Mouse (Mus musculus) lung, postnatal 0 days (tissue): ENCODE results near the gene Galm. TPM values are rescaled to one million over a fixed set of nuclear protein-coding genes. Genes with fewer than 3 reads are reported as not detected.
A peak's percentile ranks its signal among the peaks of the same experiment; 100 is the strongest.

ENCODE experiments used
- ATAC-seq: fragments of 200-750 bp; cut with Nextera tagmentation; 2 replicates; pipeline ENCODE4 v1.8.0; 2017; ENCODE audit warnings: moderate library complexity
- DNase-seq: peaks from one replicate; pipeline ENCODE4 v3.0.0-alpha.2; 2016; ENCODE audit warnings: low spot score
- H3K27ac ChIP-seq: fragments of 300-500 bp; sonication (generic); 2 replicates; pipeline ENCODE4 v1.5.1; 2014; ENCODE audit warnings: antibody characterized with exemption, mild to moderate bottlenecking, low read length, mixed read lengths
- H3K27me3 ChIP-seq: fragments of 300-500 bp; sonication (generic); replicated peaks from 2 replicates; pipeline ENCODE4 v1.6.1; 2014; ENCODE audit warnings: low read length, mixed read lengths; ENCODE audit not compliant: insufficient read depth
- H3K36me3 ChIP-seq: fragments of 300-500 bp; sonication (generic); 2 replicates; pipeline ENCODE4 v1.6.1; 2014; ENCODE audit warnings: low read length, mixed read lengths; ENCODE audit not compliant: insufficient read depth
- H3K4me1 ChIP-seq: fragments of 300-500 bp; sonication (generic); 2 replicates; pipeline ENCODE4 v1.6.1; 2014; ENCODE audit warnings: antibody characterized with exemption, low read depth, low read length, mixed read lengths; ENCODE audit not compliant: insufficient read depth
- H3K4me2 ChIP-seq: fragments of 300-500 bp; sonication (generic); replicated peaks from 2 replicates; pipeline ENCODE4 v1.6.1; 2014; ENCODE audit warnings: low read depth, mild to moderate bottlenecking, low read length, moderate library complexity, mixed read lengths
- H3K4me3 ChIP-seq: fragments of 300-500 bp; sonication (generic); 2 replicates; pipeline ENCODE4 v1.5.1; 2014; ENCODE audit warnings: low read depth, low read length
- H3K9ac ChIP-seq: fragments of 300-500 bp; sonication (generic); replicated peaks from 2 replicates; pipeline ENCODE4 v1.6.1; 2014; ENCODE audit warnings: low read depth, mild to moderate bottlenecking
- H3K9me3 ChIP-seq: fragments of 300-500 bp; sonication (generic); 2 replicates; pipeline ENCODE4 v1.6.1; 2016; ENCODE audit warnings: low read length, mixed read lengths
- CTCF ChIP-seq: IDR thresholded peaks from 2 replicates; pipeline ENCODE4 v1.5.1; 2016; ENCODE audit warnings: antibody characterized with exemption, mild to moderate bottlenecking
- EP300 ChIP-seq: IDR thresholded peaks from 2 replicates; pipeline ENCODE4 v1.6.1; 2016; ENCODE audit warnings: antibody characterized with exemption, mild to moderate bottlenecking, control low read depth
- WGBS: fragments of 180-500 bp; shearing (Covaris S2); extraction: QIAGEN DNeasy Blood & Tissue Kit; methylation state at CpG from one replicate; pipeline ENCODE4 v1.1.7; 2014; 5-methylcytosine and 5-hydroxymethylcytosine counted together
- polyA plus RNA-seq: library from polyadenylated mRNA; unstranded; fragments of >200 nt; fragmentation: Nextera tagmentation; extraction: Ambion mirVana; gene quantifications from 2 replicates; pipeline ENCODE4 v1.2.1, GENCODE M21; 2015

The Galm gene
- polyA plus RNA-seq, 1 experiment from 2014 or later: 7.5 TPM

DNA sequence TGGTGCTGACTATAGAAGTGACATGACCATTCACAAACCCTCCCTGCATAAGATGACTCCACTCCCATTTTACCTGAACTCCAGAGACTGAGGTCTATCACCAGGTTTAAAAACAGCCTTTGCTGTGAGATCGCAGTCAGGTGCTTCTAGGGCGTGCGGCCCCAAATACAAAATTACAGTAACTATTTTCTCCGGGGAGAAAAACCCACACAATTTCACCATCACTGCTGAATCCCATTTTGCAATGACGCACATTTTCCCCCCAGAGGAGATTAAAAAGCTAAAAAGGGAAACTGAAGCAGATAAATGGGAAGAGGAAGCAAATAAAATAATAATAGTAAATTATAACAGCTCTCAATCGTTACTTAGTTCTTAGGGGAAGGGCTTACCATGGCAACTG is 27.4 kb upstream of the Galm start:
- H3K9ac ChIP-seq: no peak overlapping the region
- no peak overlapping the region for H3K27ac ChIP-seq
- WGBS: 68% methylated on average over 6 of the region's 6 CpGs
- peak; percentile 8 for DNase-seq
- H3K36me3 ChIP-seq: no peaks in the 10 kb centered on the region
- H3K9me3 ChIP-seq: no peaks in the 10 kb centered on the region
- no peak overlapping the region for H3K4me2 ChIP-seq
- no peaks in the 10 kb centered on the region for H3K27me3 ChIP-seq
- no peak for ATAC-seq
- TF ChIP-seq CTCF: no peak
- no peak for TF ChIP-seq EP300
- no peaks in the 10 kb centered on the region; the same call in 1 of the 2 replicates for H3K4me1 ChIP-seq
- H3K4me3 ChIP-seq: no peak overlapping the region

GRCm38 (mm10) chr17:80105348-80105978 is 21.8 kb upstream of the Galm start:
- Histone ChIP-seq H3K36me3 (no peaks in the 10 kb centered on the region), H3K4me2 (no peak overlapping the region), H3K4me1 (no peaks in the 10 kb centered on the region), H3K27me3 (no peaks in the 10 kb centered on the region), H3K4me3 (no peak overlapping the region), H3K9me3 (no peaks in the 10 kb centered on the region), H3K27ac (no peak overlapping the region), H3K9ac (no peak overlapping the region)
- 76% methylated on average over 10 of the region's 10 CpGs for whole genome bisulfite sequencing
- ATAC-seq (no peak), DNase-seq (no peak)
- TF ChIP-seq CTCF (no peak), EP300 (no peak)

GRCm38 (mm10) chr17:80112665-80113305 is 14.5 kb upstream of the Galm start:
- no peak for TF ChIP-seq CTCF
- TF ChIP-seq EP300: no peak
- Histone ChIP-seq H3K4me1 (no peaks in the 10 kb centered on the region), H3K4me3 (no peak overlapping the region), H3K9ac (no peak overlapping the region), H3K27ac (no peak overlapping the region; the same call in 1 of the 2 replicates), H3K27me3 (no peaks in the 10 kb centered on the region), H3K4me2 (no peak overlapping the region), H3K36me3 (no peaks in the 10 kb centered on the region), H3K9me3 (no peaks in the 10 kb centered on the region)
- peak; percentile 84 for ATAC-seq
- 44% methylated on average over 5 of the region's 5 CpGs for WGBS
- DNase-seq: peak; percentile 58

DNA sequence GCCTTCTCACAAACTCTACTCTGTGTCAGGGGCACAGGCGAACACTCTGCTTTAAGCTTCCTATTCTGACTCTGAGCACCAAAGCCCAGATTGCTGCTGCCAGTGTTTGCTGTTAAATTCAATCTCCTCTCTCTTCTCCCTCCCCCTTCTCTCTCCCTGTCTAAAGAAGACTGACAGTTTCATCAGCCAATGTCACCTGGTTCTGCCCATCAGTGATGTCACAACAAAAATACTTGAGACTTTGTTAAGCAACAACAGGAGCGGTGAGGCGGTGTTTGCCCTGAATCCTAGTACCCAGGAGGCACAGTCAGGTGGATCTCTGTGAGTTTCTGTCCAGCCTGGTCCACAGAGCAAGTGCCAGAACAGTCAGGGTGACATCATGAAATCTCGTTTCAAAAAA is 13.8 kb upstream of the Galm start:
- Histone ChIP-seq H3K27me3 (no peaks in the 10 kb centered on the region), H3K27ac (no peak overlapping the region), H3K4me1 (no peaks in the 10 kb centered on the region), H3K36me3 (no peaks in the 10 kb centered on the region), H3K4me3 (no peak overlapping the region), H3K9me3 (no peaks in the 10 kb centered on the region), H3K4me2 (no peak overlapping the region), H3K9ac (no peak overlapping the region)
- 81% methylated on average over 4 of the region's 4 CpGs for WGBS
- no peak for TF ChIP-seq EP300
- no peak for TF ChIP-seq CTCF
- DNase-seq (no peak), ATAC-seq (peak; percentile 35)

- H3K4me1 ChIP-seq: no peaks in the 10 kb centered on the region
- ATAC-seq: no peak
- H3K27me3 ChIP-seq: no peaks in the 10 kb centered on the region
- WGBS: 92% methylated on average over 3 of the region's 3 CpGs
- H3K36me3 ChIP-seq: no peaks in the 10 kb centered on the region
- H3K9me3 ChIP-seq: no peaks in the 10 kb centered on the region
- DNase-seq: no peak
- no peak overlapping the region for H3K27ac ChIP-seq
- no peak overlapping the region for H3K4me2 ChIP-seq
- no peak overlapping the region for H3K4me3 ChIP-seq
- no peak overlapping the region for H3K9ac ChIP-seq
- no peak for TF ChIP-seq CTCF
- TF ChIP-seq EP300: no peak
These were observed 6.9 kb upstream of the Galm start for GRCm38 (mm10) chr17:80120396-80120795.

DNA sequence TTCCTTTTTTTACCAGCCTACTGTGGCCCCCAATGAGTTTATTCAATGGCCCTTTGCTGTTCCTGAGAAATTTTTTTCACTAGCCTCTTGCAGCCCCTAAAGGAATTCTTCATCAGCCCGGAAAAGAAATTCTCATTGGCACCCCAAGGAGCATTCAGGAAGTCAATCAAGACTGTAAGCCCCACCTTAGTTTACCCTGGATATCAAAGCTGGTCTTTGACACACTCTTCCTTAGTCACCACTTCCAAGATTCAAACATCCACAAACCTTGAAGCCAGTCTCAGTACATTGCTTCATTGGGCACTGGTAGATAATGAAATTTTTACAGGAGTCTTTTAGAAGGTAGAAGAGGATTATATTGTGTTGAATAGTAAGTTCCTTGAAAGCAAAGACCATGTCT is 5.4 kb upstream of the Galm start:
- ATAC-seq: no peak
- 37% methylated on average over 1 of the region's 1 CpGs for WGBS
- no peak for TF ChIP-seq EP300
- TF ChIP-seq CTCF: no peak

More for the DNA sequence above, 5.4 kb upstream of the Galm start:
- H3K4me2 ChIP-seq: no peak overlapping the region
- DNase-seq: no peak
- H3K27me3 ChIP-seq: no peaks in the 10 kb centered on the region
- H3K27ac ChIP-seq: no peak overlapping the region
- H3K36me3 ChIP-seq: no peaks in the 10 kb centered on the region
- H3K9me3 ChIP-seq: no peaks in the 10 kb centered on the region
- no peak overlapping the region for H3K4me3 ChIP-seq
- no peak overlapping the region for H3K9ac ChIP-seq
- H3K4me1 ChIP-seq: no peaks in the 10 kb centered on the region
